Mouse (Mus musculus) mouse trophoblast stem cell (cell line): ENCODE results near the gene Nxnl2.
"Not testable (repeated sequence)": the region's sequence is repeated elsewhere in the genome, so short reads cannot be mapped to it uniquely, and the experiment has no call there.

Experiments used
- in situ Hi-C, 2 experiments: fragments of 300-500 bp; cut with MseI, MboI; formaldehyde crosslinking; loops; 2 replicates in 1 of 2; 3 replicates in 1 of 2; pipeline ENCODE4 v1.15.1; 2025

Nxnl2 gene

GRCm38 (mm10) chr13:51179362-51179761 lies 8.5 kb downstream of the Nxnl2 start:
- in situ Hi-C loops: no loop called here

DNA sequence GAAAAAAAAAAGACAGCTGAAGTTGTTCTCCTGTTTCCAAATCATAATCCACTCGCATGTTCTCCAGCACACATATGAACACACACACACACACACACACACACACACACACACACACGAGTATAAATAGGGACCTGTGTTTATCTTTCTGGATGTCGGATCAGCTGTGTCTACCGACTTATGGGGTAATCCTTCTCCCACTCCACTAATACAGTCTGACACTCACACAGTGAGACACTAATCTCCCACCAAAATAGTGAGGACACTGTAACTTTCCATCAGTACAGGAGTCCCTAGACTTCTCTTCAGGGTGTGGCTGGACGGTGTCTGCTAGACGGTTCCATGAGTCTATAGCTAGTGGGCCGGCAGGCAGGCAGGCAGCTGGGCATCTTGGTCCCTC lies 11.4 kb downstream of the Nxnl2 start:
- in situ Hi-C loops: no loop called here

GRCm38 (mm10) chr13:51184896-51185295 lies 14.1 kb downstream of the Nxnl2 start:
- in situ Hi-C loops: no loop called here

GRCm38 (mm10) chr13:51190336-51190735 lies 19.5 kb downstream of the Nxnl2 start:
- in situ Hi-C loops: loop anchor here (5.0 to 10.0 kb wide), 2 partner anchors 224 to 232 kb away; no protein-coding TSS in a partner anchor

- in situ Hi-C loops: loop anchor here (5.0 to 10.0 kb wide), 2 partner anchors 223 to 231 kb away; no protein-coding TSS in a partner anchor
Observed at GRCm38 (mm10) chr13:51191416-51192140, 20.8 kb downstream of the Nxnl2 start.

- in situ Hi-C loops: loop anchor here (5.0 to 10.0 kb wide), 2 partner anchors 221 to 228 kb away; no protein-coding TSS in a partner anchor
Observed at GRCm38 (mm10) chr13:51193893-51194292, 23.1 kb downstream of the Nxnl2 start.

- in situ Hi-C loops: loop anchor here in 1 of 2 experiments (10.0 kb wide), 1 partner anchor 217 kb away; no protein-coding TSS in a partner anchor
Observed at GRCm38 (mm10) chr13:51197699-51198098, 26.9 kb downstream of the Nxnl2 start.

GRCm38 (mm10) chr13:51198186-51198585 lies 27.4 kb downstream of the Nxnl2 start:
- in situ Hi-C loops: loop anchor here in 1 of 2 experiments (10.0 kb wide), 1 partner anchor 217 kb away; no protein-coding TSS in a partner anchor

DNA sequence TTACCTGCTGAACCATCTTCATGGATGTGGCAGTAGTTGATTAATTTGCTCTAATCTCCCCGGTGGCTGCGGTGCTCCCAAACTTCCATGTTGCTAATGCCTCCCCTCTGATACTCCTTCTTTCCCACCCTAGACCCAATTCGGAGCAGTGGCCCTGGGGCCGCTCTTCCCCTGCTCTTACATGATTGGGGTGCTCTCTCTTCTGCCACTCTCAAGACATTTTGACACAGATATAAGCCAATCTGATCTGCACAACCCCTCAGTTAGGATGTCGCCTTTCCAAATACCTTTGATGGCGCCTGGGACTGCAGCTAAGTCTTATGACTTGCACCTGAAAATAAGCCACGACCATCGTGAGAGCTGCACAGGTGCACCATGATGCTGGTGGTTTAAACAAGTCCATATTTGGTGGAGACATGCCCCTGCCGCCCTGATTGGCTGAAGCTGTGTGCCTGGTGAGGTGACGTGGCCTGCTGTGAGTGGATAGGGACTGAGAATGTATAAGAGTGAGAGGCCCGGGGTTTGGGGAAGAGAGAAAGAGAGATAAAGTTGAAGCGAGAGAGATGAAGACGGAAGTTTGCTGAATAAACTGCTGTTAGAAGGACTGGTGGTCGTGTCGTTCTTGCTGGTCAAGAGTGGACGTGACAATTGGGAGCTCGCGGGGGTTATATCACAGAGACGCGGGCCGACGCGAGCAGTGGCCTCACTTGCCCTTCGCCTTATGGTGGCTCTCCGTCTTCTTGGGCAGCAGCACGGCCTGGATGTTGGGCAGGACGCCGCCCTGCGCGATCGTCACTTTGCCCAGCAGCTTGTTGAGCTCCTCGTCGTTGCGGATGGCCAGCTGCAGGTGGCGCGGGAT lies 31.4 kb downstream of the Nxnl2 start:
- in situ Hi-C loops: not testable (repeated sequence)

DNA sequence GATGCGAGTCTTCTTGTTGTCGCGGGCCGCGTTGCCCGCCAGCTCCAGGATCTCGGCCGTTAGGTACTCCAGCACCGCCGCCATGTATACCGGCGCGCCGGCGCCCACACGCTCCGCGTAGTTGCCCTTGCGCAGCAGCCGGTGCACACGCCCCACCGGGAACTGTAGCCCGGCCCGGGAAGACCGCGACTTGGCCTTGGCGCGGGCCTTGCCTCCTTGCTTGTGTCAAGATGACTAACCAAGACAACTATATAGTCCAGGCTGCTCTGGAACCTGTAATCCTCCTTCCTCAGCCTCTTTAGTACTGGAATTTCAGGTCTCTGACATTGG lies 32.0 kb downstream of the Nxnl2 start:
- in situ Hi-C loops: not testable (repeated sequence)

GRCm38 (mm10) chr13:51203467-51203866 lies 32.6 kb downstream of the Nxnl2 start:
- in situ Hi-C loops: no loop called here

GRCm38 (mm10) chr13:51204081-51204480 lies 33.3 kb downstream of the Nxnl2 start:
- in situ Hi-C loops: not testable (repeated sequence)

DNA sequence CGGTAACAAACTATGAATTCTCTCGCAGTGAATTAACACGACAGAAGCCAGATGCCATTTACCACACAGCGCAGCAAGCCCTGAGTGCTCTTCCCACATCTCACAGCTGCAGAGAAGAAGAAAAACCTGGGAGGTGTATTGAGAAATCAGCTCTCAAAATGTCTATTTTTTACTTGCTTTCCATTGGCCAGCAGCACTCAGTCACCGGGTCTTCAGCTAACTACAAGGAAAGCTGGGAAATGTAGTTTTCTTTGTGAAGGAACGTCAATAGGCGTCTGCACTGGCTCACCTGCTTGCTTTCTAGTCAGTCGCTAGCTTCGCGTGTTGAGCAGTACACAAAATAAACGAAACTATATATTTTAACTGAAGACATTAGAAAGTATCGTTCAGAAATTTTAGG lies 37.1 kb downstream of the Nxnl2 start:
- in situ Hi-C loops: no loop called here

DNA sequence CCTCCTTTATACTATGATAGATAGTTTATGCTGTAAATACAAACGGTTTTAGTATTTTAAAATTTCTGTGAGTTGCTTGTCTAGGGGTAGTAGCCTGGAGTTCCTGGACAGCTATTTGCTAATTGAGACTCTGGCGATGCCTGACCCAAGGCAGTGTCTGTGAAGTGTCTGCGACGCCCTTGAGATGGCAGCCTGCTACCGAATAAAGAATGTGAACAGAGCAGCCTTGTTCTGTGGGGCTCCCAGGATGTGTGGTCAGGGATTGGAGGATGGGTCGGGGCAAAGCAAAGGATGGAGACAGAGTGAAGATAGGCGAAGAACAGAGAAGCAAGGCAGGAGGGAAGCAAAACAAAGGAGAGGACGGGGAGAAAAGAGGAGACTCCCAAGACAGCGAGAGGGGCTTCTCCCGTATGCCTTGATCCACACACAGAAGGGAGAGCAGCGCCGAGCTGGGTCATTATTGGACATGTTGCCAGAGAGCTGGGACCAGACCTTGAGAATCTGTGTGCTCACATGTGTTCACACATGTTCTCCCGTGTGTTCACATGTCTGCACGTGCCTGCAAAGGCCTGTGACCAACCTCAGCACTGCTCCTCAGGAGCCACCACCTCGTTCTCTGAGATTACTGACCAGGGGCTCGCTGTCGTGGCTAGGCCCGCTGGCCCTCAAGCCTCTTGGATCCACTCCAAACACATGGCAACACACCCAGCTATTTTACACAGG lies 37.7 kb downstream of the Nxnl2 start:
- in situ Hi-C loops: no loop called here

GRCm38 (mm10) chr13:51210639-51211038 lies 39.8 kb downstream of the Nxnl2 start:
- in situ Hi-C loops: loop anchor here in 1 of 2 experiments (10.0 kb wide), 1 partner anchor 266 kb away; no protein-coding TSS in a partner anchor

GRCm38 (mm10) chr13:51214746-51215145 lies 43.9 kb downstream of the Nxnl2 start:
- in situ Hi-C loops: loop anchor here in 1 of 2 experiments (10.0 kb wide), 1 partner anchor 270 kb away; no protein-coding TSS in a partner anchor

GRCm38 (mm10) chr13:51220897-51221296 lies 50.1 kb downstream of the Nxnl2 start:
- in situ Hi-C loops: no loop called here

- in situ Hi-C loops: no loop called here
Observed at GRCm38 (mm10) chr13:51221425-51222160, 50.8 kb downstream of the Nxnl2 start.
